ENCODE assay signal across 23 mouse cellular contexts in genomic region chr19:12585310-12585709, GRCm38 (mm10). TPM values are rescaled to one million over a fixed set of nuclear protein-coding genes. Genes with fewer than 3 reads are reported as not detected.
A peak's percentile ranks its signal among the peaks of the same experiment; 100 is the strongest.
DNase-seq lines count a peak whose midpoint lies in the region; ATAC-seq and TF ChIP-seq lines count a peak whose summit lies in the region.
"Had no signal": no experiment of that assay in that cellular context is flagged by ENCODE, and none has a peak within 500 bp of the region (broad histone marks: within the 10 kb centered on the region; RNA-seq: fewer than 3 reads in every experiment).

No protein-coding gene starts in this region.

- in situ Hi-C loops in Patski (cut with MboI; ENCODE audit: low pct_unique_long_range_greater_than_20kb), result loop anchor here (10.0 kb wide), 1 partner anchor 451 kb away; no protein-coding TSS in a partner anchor

- H3K36me3 ChIP-seq in kidney, postnatal 0 days (ENCODE audit: insufficient read depth, low read length), result no peaks in the 10 kb centered on the region
- H3K36me3 ChIP-seq: neural tube, embryonic 12.5 days had no signal

- no peaks in the 10 kb centered on the region for H3K4me1 ChIP-seq in kidney, postnatal 0 days (replicated peaks; ENCODE audit: insufficient read depth, low read length)
- H3K4me1 ChIP-seq: embryonic facial prominence, embryonic 13.5 days; hindbrain, embryonic 10.5 days; intestine, embryonic 15.5 days; liver, embryonic 13.5 days; neural tube, embryonic 12.5 days had no signal

- no peak overlapping the region for H3K9ac ChIP-seq in kidney, postnatal 0 days (ENCODE audit: low read depth, low read length)
- H3K9ac ChIP-seq: embryonic facial prominence, embryonic 13.5 days; intestine, embryonic 15.5 days; liver, embryonic 13.5 days; neural tube, embryonic 12.5 days had no signal

- POLR2A ChIA-PET in Patski (lab: Charles Lee), result no interaction called here

- no peak for ATAC-seq in kidney, postnatal 0 days (replicated peaks; ENCODE audit: low FRiP score, low read depth)
- peak; percentile 17 for ATAC-seq in Patski
- peak; percentile 87 for ATAC-seq in megakaryocyte progenitor cell, adult 5-6 weeks (replicated peaks; ENCODE audit: poor library complexity)
- ATAC-seq: intestine, embryonic 15.5 days; midbrain, embryonic 16.5 days had no signal

- H3K4me3 ChIP-seq in kidney, postnatal 0 days (replicated peaks; ENCODE audit: low read depth, low read length), result no peak overlapping the region
- H3K4me3 ChIP-seq: embryonic facial prominence, embryonic 13.5 days; hindbrain, embryonic 10.5 days; intestine, embryonic 15.5 days; liver, embryonic 13.5 days; neural tube, embryonic 12.5 days had no signal

- H3K27me3 ChIP-seq in kidney, postnatal 0 days (ENCODE audit: insufficient read depth, low read length), result no peaks in the 10 kb centered on the region
- H3K27me3 ChIP-seq in Patski, result no peaks in the 10 kb centered on the region
- H3K27me3 ChIP-seq: embryonic facial prominence, embryonic 13.5 days; intestine, embryonic 15.5 days; liver, embryonic 13.5 days; neural tube, embryonic 12.5 days had no signal

- 61% methylated on average over 4 of the region's 4 CpGs for WGBS in kidney, postnatal 0 days

- H3K27ac ChIP-seq in kidney, postnatal 0 days, result no peak overlapping the region
- H3K27ac ChIP-seq: embryonic facial prominence, embryonic 13.5 days; hindbrain, embryonic 10.5 days; intestine, embryonic 15.5 days; liver, embryonic 13.5 days; neural tube, embryonic 12.5 days had no signal

- no peaks in the 10 kb centered on the region for H3K9me3 ChIP-seq in kidney, postnatal 0 days (replicated peaks; ENCODE audit: low read length)
- H3K9me3 ChIP-seq: embryonic facial prominence, embryonic 13.5 days; hindbrain, embryonic 10.5 days; intestine, embryonic 15.5 days; liver, embryonic 13.5 days; neural tube, embryonic 12.5 days had no signal

- DNase-seq in adrenal gland, adult 2 months, result peak; percentile 37
- DNase-seq in adrenal gland, postnatal 4 days (ENCODE audit: low spot score in 2 of 2), result no peak
- peak; percentile 16 for DNase-seq in kidney, postnatal 0 days (ENCODE audit: low spot score)
- DNase-seq in kidney, adult 8-10 months, result no peak
- no peak for DNase-seq in Patski (ENCODE audit: low read depth, low spot score)
- no peak for DNase-seq in right cerebral cortex, postnatal 4 days
- DNase-seq in retina, postnatal 1 day, result no peak
- DNase-seq: cerebellum, adult 2 months; gastrocnemius, postnatal 36 days; kidney, postnatal 25 days; liver, embryonic 13.5 days; thymus, postnatal 14 days had no signal

- TF ChIP-seq CTCF in kidney, postnatal 0 days (IDR thresholded peaks at IDR 0.05; ENCODE audit: low read depth), result no peak
- TF ChIP-seq CTCF in Patski (IDR thresholded peaks at IDR 0.05), result no peak

- CTCF ChIA-PET in Patski (lab: Charles Lee), result no interaction called here

- no peak overlapping the region for H3K4me2 ChIP-seq in kidney, postnatal 0 days (ENCODE audit: low read length)
- H3K4me2 ChIP-seq: embryonic facial prominence, embryonic 13.5 days; intestine, embryonic 15.5 days; liver, embryonic 13.5 days; neural tube, embryonic 12.5 days had no signal

RNA-seq across cellular contexts. Expression of gene Gm4952, which starts 14.5 kb away (rescaled TPM):
- total RNA-seq in adrenal gland, adult 2 months (2021), result under 1 TPM; 0.17 to 0.40 TPM
- polyA plus RNA-seq in adrenal gland, adult 2 months (2012; rRNA removed), result not detected in 2 replicates
- 10 to 100 TPM in 1 of 2 experiments, under 1 TPM in 1; 0.31 to 14.1 TPM for total RNA-seq in adrenal gland, postnatal 4 days (2021)
- polyA plus RNA-seq in kidney, postnatal 0 days (2015; fragmentation: Nextera tagmentation; extraction: Ambion mirVana), result 0.33 and 0.46 TPM in 2 replicates
- polyA plus RNA-seq in Patski (2021), result 0.04 TPM
- not detected in 2 replicates for total RNA-seq in megakaryocyte progenitor cell, adult 5-6 weeks (2015)
- not detected in 2 replicates for total RNA-seq in megakaryocyte progenitor cell, adult 5-6 weeks (2017)
- total RNA-seq: gastrocnemius, postnatal 36 days; layer of hippocampus, postnatal 25 days; left cerebral cortex, postnatal 36 days had no signal
- polyA plus RNA-seq: midbrain, embryonic 16.5 days; neural tube, embryonic 12.5 days; stomach, embryonic 14.5 days had no signal

RNA-seq across cellular contexts. Expression of gene Fam111a, which starts 39.8 kb away (rescaled TPM):
- total RNA-seq in adrenal gland, adult 2 months (2021), result 1 to 10 TPM; 3.8 to 4.4 TPM
- 0.09 and 0.18 TPM in 2 replicates for polyA plus RNA-seq in adrenal gland, adult 2 months (2012; rRNA removed)
- total RNA-seq in adrenal gland, postnatal 4 days (2021), result 10 to 100 TPM; 13.3 to 16.9 TPM
- 10.7 and 14.6 TPM in 2 replicates for polyA plus RNA-seq in kidney, postnatal 0 days (2015; fragmentation: Nextera tagmentation; extraction: Ambion mirVana)
- polyA plus RNA-seq in Patski (2021), result 0.01 TPM
- total RNA-seq in megakaryocyte progenitor cell, adult 5-6 weeks (2015), result 193 and 210 TPM in 2 replicates
- total RNA-seq in megakaryocyte progenitor cell, adult 5-6 weeks (2017), result 232 and 248 TPM in 2 replicates

RNA-seq across cellular contexts. Expression of gene Glyat, which starts 47.8 kb away (rescaled TPM):
- total RNA-seq in adrenal gland, adult 2 months (2021), result under 1 TPM in 1 of 2 experiments, not detected in 1; 0.86 TPM
- polyA plus RNA-seq in adrenal gland, adult 2 months (2012; rRNA removed), result not detected in 2 replicates
- total RNA-seq in adrenal gland, postnatal 4 days (2021), result 1 to 10 TPM; 1.7 to 6.2 TPM
- polyA plus RNA-seq in kidney, postnatal 0 days (2015; fragmentation: Nextera tagmentation; extraction: Ambion mirVana), result 37.0 and 41.7 TPM in 2 replicates
- polyA plus RNA-seq in Patski (2021), result 0.64 TPM
- total RNA-seq in megakaryocyte progenitor cell, adult 5-6 weeks (2015), result not detected in 2 replicates
- not detected in 2 replicates for total RNA-seq in megakaryocyte progenitor cell, adult 5-6 weeks (2017)
- total RNA-seq: gastrocnemius, postnatal 36 days; left cerebral cortex, postnatal 36 days had no signal
- polyA plus RNA-seq: brain, embryonic 14.5 days; cortical plate, adult 2 months; embryonic facial prominence, embryonic 13.5 days; hindbrain, embryonic 10.5 days; midbrain, embryonic 16.5 days; neural tube, embryonic 12.5 days; stomach, embryonic 14.5 days had no signal

Comparison
In these comparisons a context has a peak if more than half of its experiments do, and no peak if none do; other contexts are left out.
1. DNase-seq: peak in adrenal gland, adult 2 months (single experiment) and kidney, postnatal 0 days (single experiment); none in adrenal gland, postnatal 4 days (0 of 2), kidney, adult 8-10 months (0 of 2), Patski (single experiment), right cerebral cortex, postnatal 4 days (single experiment) and retina, postnatal 1 day (single experiment).
2. RNA of gene Fam111a, which starts 39.8 kb away (total RNA-seq): 193 to 248 TPM in megakaryocyte progenitor cell, adult 5-6 weeks; 13.3 to 16.9 TPM in adrenal gland, postnatal 4 days and 3.8 to 4.4 TPM in adrenal gland, adult 2 months; every median in the first group is over 10 times any median in the second.